Comparison of ENCODE assay signal across 9 mouse cellular contexts in the genomic region with DNA sequence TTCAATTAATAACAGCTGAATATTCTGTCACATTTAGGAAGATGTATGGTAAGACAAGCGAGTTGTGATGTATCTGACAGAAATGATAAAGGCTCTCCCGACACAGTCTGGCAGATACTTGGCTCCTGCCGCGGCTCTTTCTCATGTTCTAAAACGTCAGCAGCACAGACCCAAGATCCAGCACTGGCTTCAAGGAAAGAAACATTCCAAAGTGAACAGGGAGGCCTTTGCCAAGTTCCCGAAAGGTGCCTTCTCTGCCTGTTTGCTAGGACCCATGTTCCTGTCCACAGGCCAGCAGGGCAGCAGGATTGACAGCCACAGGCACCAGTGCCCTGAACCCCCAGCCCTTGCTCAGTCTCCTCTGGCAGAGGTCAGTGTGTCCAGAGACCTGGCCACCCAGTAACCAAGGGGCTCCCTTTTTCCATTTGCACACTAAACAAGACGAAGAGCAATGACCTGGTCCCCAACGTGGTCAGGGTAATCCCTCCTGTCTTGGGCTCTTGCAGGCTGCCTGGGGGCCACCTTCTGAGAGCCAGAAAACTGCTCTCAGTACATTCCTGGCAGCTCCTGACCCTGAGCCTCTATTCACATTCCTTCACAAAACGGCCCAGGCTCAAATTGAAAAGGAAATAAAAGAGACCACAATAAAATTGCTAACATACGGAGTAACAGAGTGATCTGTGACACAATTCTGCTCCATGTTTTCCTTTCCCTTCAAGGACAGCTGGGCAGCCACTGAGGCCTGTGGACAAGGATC.
DNase-seq lines count a peak whose midpoint lies in the region; ATAC-seq lines count a peak whose summit lies in the region.
"Had no signal": no experiment of that assay in that cellular context is flagged by ENCODE, and none has a peak within 500 bp of the region (broad histone marks: within the 10 kb centered on the region; RNA-seq: fewer than 3 reads in every experiment).

No protein-coding gene starts in this region.

- WGBS in forebrain, embryonic 12.5 days = 51% methylated on average over 10 of the region's 10 CpGs
- WGBS in hindbrain, embryonic 15.5 days = 36% methylated on average over 10 of the region's 10 CpGs

- intact Hi-C loops in left cerebral cortex, postnatal 25 days (cut with DNase I) = no loop called here
- intact Hi-C loops in left cerebral cortex, postnatal 36 days (cut with DNase I) = no loop called here

- H3K4me2 ChIP-seq in forebrain, embryonic 12.5 days = no peak overlapping the region
- H3K4me2 ChIP-seq in hindbrain, embryonic 15.5 days = peak overlapping the region; percentile 4; the same call in 1 of the 2 replicates

- H3K9ac ChIP-seq in forebrain, embryonic 12.5 days = no peak overlapping the region; the same call in 1 of the 2 replicates
- no peak overlapping the region for H3K9ac ChIP-seq in hindbrain, embryonic 15.5 days

- peak overlapping the region; percentile 73 for H3K27ac ChIP-seq in forebrain, embryonic 12.5 days
- H3K27ac ChIP-seq in hindbrain, embryonic 15.5 days (replicated peaks) = peak overlapping the region; percentile 49; the same call in 1 of the 2 replicates

- H3K36me3 ChIP-seq in forebrain, embryonic 12.5 days (replicated peaks) = no peaks in the 10 kb centered on the region
- H3K36me3 ChIP-seq in hindbrain, embryonic 15.5 days = no peaks in the 10 kb centered on the region

- H3K27me3 ChIP-seq in forebrain, embryonic 12.5 days = no peaks in the 10 kb centered on the region
- H3K27me3 ChIP-seq in hindbrain, embryonic 15.5 days = no peaks in the 10 kb centered on the region

- H3K9me3 ChIP-seq in forebrain, embryonic 12.5 days = no peaks in the 10 kb centered on the region
- H3K9me3 ChIP-seq in hindbrain, embryonic 15.5 days = no peaks in the 10 kb centered on the region

- peak; percentile 43 to 65 for DNase-seq in left cerebral cortex, postnatal 25 days (ENCODE audit: low spot score in 2 of 2)
- no peak for DNase-seq in left cerebral cortex, postnatal 36 days (ENCODE audit: low spot score in 2 of 2)
- DNase-seq in lung, postnatal 36 days = peak; percentile 50
- DNase-seq in layer of hippocampus, adult 8-10 months (ENCODE audit: low spot score in 2 of 2) = no peak
- no peak for DNase-seq in spleen, adult 12 weeks (ENCODE audit: low spot score)

- no peak overlapping the region for H3K4me3 ChIP-seq in forebrain, embryonic 12.5 days (replicated peaks)
- no peak overlapping the region for H3K4me3 ChIP-seq in hindbrain, embryonic 15.5 days
- H3K4me3 ChIP-seq: myocyte had no signal

- H3K4me1 ChIP-seq in forebrain, embryonic 12.5 days = peaks cover 59% of the 10 kb centered on the region
- peaks cover 48% of the 10 kb centered on the region for H3K4me1 ChIP-seq in hindbrain, embryonic 15.5 days (replicated peaks)

- ATAC-seq in forebrain, embryonic 12.5 days (ENCODE audit: low FRiP score) = no peak
- ATAC-seq in hindbrain, embryonic 15.5 days (ENCODE audit: low FRiP score, low read depth) = no peak
- ATAC-seq in megakaryocyte, adult 5-6 weeks (ENCODE audit: poor library complexity, severe bottlenecking) = no peak

Comparison
In these comparisons a context has a peak if more than half of its experiments do, and no peak if none do; other contexts are left out.
1. DNase-seq: peak in left cerebral cortex, postnatal 25 days (2 of 2) and lung, postnatal 36 days (single experiment); none in left cerebral cortex, postnatal 36 days (0 of 2), layer of hippocampus, adult 8-10 months (0 of 2) and spleen, adult 12 weeks (single experiment).